Comparison of ENCODE assay signal across 8 mouse cellular contexts in genomic region chr7:101412796-101413195, GRCm38 (mm10). TPM values are rescaled to one million over a fixed set of nuclear protein-coding genes. Genes with fewer than 3 reads are reported as not detected.
DNase-seq lines count a peak whose midpoint lies in the region; ATAC-seq lines count a peak whose summit lies in the region.

No protein-coding gene starts in this region.

- peaks cover 34% of the 10 kb centered on the region for H3K36me3 ChIP-seq in kidney, embryonic 15.5 days

- no peak for ATAC-seq in kidney, embryonic 15.5 days (replicated peaks; ENCODE audit: low FRiP score)
- ATAC-seq in granulocyte monocyte progenitor cell, adult 5-6 weeks (replicated peaks; ENCODE audit: poor library complexity, severe bottlenecking), result peak; percentile 90
- peak; percentile 75 for ATAC-seq in monocyte, adult 5-6 weeks (replicated peaks; ENCODE audit: insufficient number of reproducible peaks, low FRiP score, low TSS enrichment, poor library complexity, severe bottlenecking)

- H3K4me2 ChIP-seq in kidney, embryonic 15.5 days, result no peak overlapping the region

- peaks cover 31% of the 10 kb centered on the region for H3K4me1 ChIP-seq in kidney, embryonic 15.5 days

- no peak overlapping the region for H3K27ac ChIP-seq in kidney, embryonic 15.5 days

- H3K9me3 ChIP-seq in kidney, embryonic 15.5 days (replicated peaks), result no peaks in the 10 kb centered on the region

- DNase-seq in kidney, adult 11 months, result peak; percentile 71
- DNase-seq in embryo, embryonic 11 days, result peak; percentile 88
- peak; percentile 85 for DNase-seq in kidney, adult 9 months
- peak; percentile 85 for DNase-seq in liver
- DNase-seq in spleen, postnatal 36 days (ENCODE audit: low spot score in 2 of 2), result peak; percentile 72 to 78

- H3K9ac ChIP-seq in kidney, embryonic 15.5 days, result no peak overlapping the region

- no peak overlapping the region for H3K4me3 ChIP-seq in kidney, embryonic 15.5 days (replicated peaks)

- H3K27me3 ChIP-seq in kidney, embryonic 15.5 days, result peaks cover 5% of the 10 kb centered on the region; the same call in 1 of the 2 replicates

RNA-seq across cellular contexts. Expression of gene Gm45837, which starts 2.1 kb away (rescaled TPM):
- polyA plus RNA-seq in kidney, embryonic 15.5 days (2015; fragmentation: Nextera tagmentation; extraction: Ambion mirVana), result 0.14 and 0.21 TPM in 2 replicates
- not detected in 2 replicates for total RNA-seq in granulocyte monocyte progenitor cell, adult 5-6 weeks (2014; fragmentation: Nextera tagmentation)
- 2.6 TPM in 1 of 2 replicates, not detected in the other for total RNA-seq in granulocyte monocyte progenitor cell, adult 5-6 weeks (2017)
- total RNA-seq in monocyte, adult 5-6 weeks (2017), result 8.9 to 28.8 TPM (median 12.5 TPM) in 3 replicates

RNA-seq across cellular contexts. Expression of gene Pde2a, which starts 8.7 kb away (rescaled TPM):
- 37.3 and 39.5 TPM in 2 replicates for polyA plus RNA-seq in kidney, embryonic 15.5 days (2015; fragmentation: Nextera tagmentation; extraction: Ambion mirVana)
- total RNA-seq in granulocyte monocyte progenitor cell, adult 5-6 weeks (2014; fragmentation: Nextera tagmentation), result 15.8 and 21.1 TPM in 2 replicates
- 23.1 and 28.5 TPM in 2 replicates for total RNA-seq in granulocyte monocyte progenitor cell, adult 5-6 weeks (2017)
- total RNA-seq in monocyte, adult 5-6 weeks (2017), result 13.4 to 111 TPM (median 54.4 TPM) in 3 replicates
